Mouse (Mus musculus): Measurements from ENCODE around the gene Ctf1. TPM values are rescaled to one million over a fixed set of nuclear protein-coding genes. Genes with fewer than 3 reads are reported as not detected.

Ctf1 gene
- polyA plus RNA-seq, 1 experiment from 2014 or later, result 19.0 TPM

MicroRNAs within 50 kb of the gene (microRNA counts, 519-probe panel; counts per million panel counts)
- microRNA mmu-miR-762, result 2,810 counts per million, percentile 34 among the panel's probes with 10 or more counts

Small RNA genes within 50 kb of the gene (microRNA-seq; reads per million reads assigned to microRNA genes)
- not detected for gene Mir762 (ENCODE audit: borderline number of aligned reads)

Other genes starting within 250 kb of the Ctf1 start
- gene Fbrs, start 233.5 kb upstream of the Ctf1 start, polyA plus RNA-seq (2014; fragmentation: Nextera tagmentation; extraction: Ambion mirVana), result 8.9 and 10.2 TPM in 2 replicates
- 41.9 and 47.5 TPM in 2 replicates for gene Srcap, start 200.8 kb upstream of the Ctf1 start, polyA plus RNA-seq (2014; fragmentation: Nextera tagmentation; extraction: Ambion mirVana)
- 16.1 and 16.3 TPM in 2 replicates for gene Gm42715, start 193.2 kb upstream of the Ctf1 start, polyA plus RNA-seq (2014; fragmentation: Nextera tagmentation; extraction: Ambion mirVana)
- gene Tmem265, start 151.3 kb upstream of the Ctf1 start, polyA plus RNA-seq (2014; fragmentation: Nextera tagmentation; extraction: Ambion mirVana), result 4.8 and 5.7 TPM in 2 replicates
- gene Phkg2, start 139.4 kb upstream of the Ctf1 start, polyA plus RNA-seq (2014; fragmentation: Nextera tagmentation; extraction: Ambion mirVana), result 42.9 and 45.8 TPM in 2 replicates
- 13.6 and 14.1 TPM in 2 replicates for gene Ccdc189, start 124.1 kb upstream of the Ctf1 start, polyA plus RNA-seq (2014; fragmentation: Nextera tagmentation; extraction: Ambion mirVana)
- gene Rnf40, start 124.0 kb upstream of the Ctf1 start, polyA plus RNA-seq (2014; fragmentation: Nextera tagmentation; extraction: Ambion mirVana), result 31.7 and 31.8 TPM in 2 replicates
- gene Zfp629, start 96.9 kb upstream of the Ctf1 start, polyA plus RNA-seq (2014; fragmentation: Nextera tagmentation; extraction: Ambion mirVana), result 27.3 and 27.5 TPM in 2 replicates
- gene Bcl7c, start 3.8 kb upstream of the Ctf1 start, polyA plus RNA-seq (2014; fragmentation: Nextera tagmentation; extraction: Ambion mirVana), result 84.9 and 86.6 TPM in 2 replicates
- 0.15 and 0.59 TPM in 2 replicates for gene Ctf2, start 19.4 kb downstream of the Ctf1 start, polyA plus RNA-seq (2014; fragmentation: Nextera tagmentation; extraction: Ambion mirVana)
- gene Fbxl19, start 31.8 kb downstream of the Ctf1 start, polyA plus RNA-seq (2014; fragmentation: Nextera tagmentation; extraction: Ambion mirVana), result 9.4 and 9.5 TPM in 2 replicates
- gene Orai3, start 57.1 kb downstream of the Ctf1 start, polyA plus RNA-seq (2014; fragmentation: Nextera tagmentation; extraction: Ambion mirVana), result 8.6 and 8.7 TPM in 2 replicates
- gene Setd1a, start 63.9 kb downstream of the Ctf1 start, polyA plus RNA-seq (2014; fragmentation: Nextera tagmentation; extraction: Ambion mirVana), result 21.7 and 22.0 TPM in 2 replicates
- not detected in 2 replicates for gene Gm49388, start 72.9 kb downstream of the Ctf1 start, polyA plus RNA-seq (2014; fragmentation: Nextera tagmentation; extraction: Ambion mirVana)
- 8.2 and 8.3 TPM in 2 replicates for gene Hsd3b7, start 87.9 kb downstream of the Ctf1 start, polyA plus RNA-seq (2014; fragmentation: Nextera tagmentation; extraction: Ambion mirVana)
- 13.0 and 14.3 TPM in 2 replicates for gene Stx4a, start 111.6 kb downstream of the Ctf1 start, polyA plus RNA-seq (2014; fragmentation: Nextera tagmentation; extraction: Ambion mirVana)
- 4.7 and 4.9 TPM in 2 replicates for gene Stx1b, start 111.8 kb downstream of the Ctf1 start, polyA plus RNA-seq (2014; fragmentation: Nextera tagmentation; extraction: Ambion mirVana)
- gene Zfp646, start 163.5 kb downstream of the Ctf1 start, polyA plus RNA-seq (2014; fragmentation: Nextera tagmentation; extraction: Ambion mirVana), result 14.4 and 14.9 TPM in 2 replicates
- 20.9 and 21.0 TPM in 2 replicates for gene Zfp668, start 164.1 kb downstream of the Ctf1 start, polyA plus RNA-seq (2014; fragmentation: Nextera tagmentation; extraction: Ambion mirVana)
- gene Prss53, start 178.2 kb downstream of the Ctf1 start, polyA plus RNA-seq (2014; fragmentation: Nextera tagmentation; extraction: Ambion mirVana), result 0.22 and 0.28 TPM in 2 replicates
- gene Gm21974, start 182.7 kb downstream of the Ctf1 start, polyA plus RNA-seq (2014; fragmentation: Nextera tagmentation; extraction: Ambion mirVana), result not detected in 2 replicates
- 64.5 and 67.4 TPM in 2 replicates for gene Vkorc1, start 182.9 kb downstream of the Ctf1 start, polyA plus RNA-seq (2014; fragmentation: Nextera tagmentation; extraction: Ambion mirVana)
- gene Bckdk, start 191.3 kb downstream of the Ctf1 start, polyA plus RNA-seq (2014; fragmentation: Nextera tagmentation; extraction: Ambion mirVana), result 99.1 and 116 TPM in 2 replicates
- gene Kat8, start 199.8 kb downstream of the Ctf1 start, polyA plus RNA-seq (2014; fragmentation: Nextera tagmentation; extraction: Ambion mirVana), result 49.5 and 55.2 TPM in 2 replicates
- 8.7 and 9.0 TPM in 2 replicates for gene Prss8, start 217.4 kb downstream of the Ctf1 start, polyA plus RNA-seq (2014; fragmentation: Nextera tagmentation; extraction: Ambion mirVana)
- gene Prss36, start 234.0 kb downstream of the Ctf1 start, polyA plus RNA-seq (2014; fragmentation: Nextera tagmentation; extraction: Ambion mirVana), result 11.0 and 12.2 TPM in 2 replicates

Measured in embryonic facial prominence, embryonic 11.5 days (tissue).